Mouse (Mus musculus): ENCODE measurements around the gene Cstf3.

GRCm38 (mm10) chr2:104561386-104561785, 28.9 kb upstream of the Cstf3 start:
- TF ChIP-seq POLR2A (IDR thresholded peaks at IDR 0.05; ENCODE audit: low read depth, low read length), result no peak
- TF ChIP-seq CTCF (IDR thresholded peaks at IDR 0.05; ENCODE audit: extremely low read depth, insufficient read length, insufficient replicate concordance, low read depth, low read length), result no peak

All from small intestine, adult 2 months (tissue).